Mouse (Mus musculus) right cerebral cortex, adult 18-20 months (tissue): ENCODE data around the gene Pip5k1b.
"Not testable (repeated sequence)": the region's sequence is repeated elsewhere in the genome, so short reads cannot be mapped to it uniquely, and the experiment has no call there.

ENCODE experiments used
- DNase-seq: peaks from one replicate; pipeline ENCODE4 v3.0.0; 2022; ENCODE audit warnings: mixed read lengths

Gene Pip5k1b

DNA sequence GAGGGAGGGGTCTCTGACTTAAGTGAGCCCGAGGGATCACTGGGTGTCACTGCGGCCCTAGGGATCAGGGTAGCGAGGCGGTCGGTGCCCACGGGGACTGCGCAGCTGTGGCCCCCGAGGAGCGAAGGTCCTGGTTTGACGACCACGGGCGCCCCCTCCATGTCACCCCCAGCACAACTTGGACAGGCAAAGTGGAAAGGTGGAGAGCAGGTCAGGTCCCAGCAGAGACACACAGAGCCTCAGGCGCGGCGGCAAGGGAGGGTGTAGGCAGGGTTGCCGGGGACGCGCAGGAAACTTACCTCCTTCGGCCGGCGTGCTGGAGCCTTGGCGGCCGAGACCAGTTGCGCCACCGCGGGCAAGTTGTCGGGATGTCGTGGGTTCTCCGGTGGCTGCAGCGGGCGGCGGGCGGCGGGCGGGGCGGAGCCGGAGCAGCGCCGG, at the start of gene Pip5k1b:
Gene Pip5k1b (minus strand): TSS at position 407 of the 438 bp plus-strand sequence.
- no peak for DNase-seq

DNA sequence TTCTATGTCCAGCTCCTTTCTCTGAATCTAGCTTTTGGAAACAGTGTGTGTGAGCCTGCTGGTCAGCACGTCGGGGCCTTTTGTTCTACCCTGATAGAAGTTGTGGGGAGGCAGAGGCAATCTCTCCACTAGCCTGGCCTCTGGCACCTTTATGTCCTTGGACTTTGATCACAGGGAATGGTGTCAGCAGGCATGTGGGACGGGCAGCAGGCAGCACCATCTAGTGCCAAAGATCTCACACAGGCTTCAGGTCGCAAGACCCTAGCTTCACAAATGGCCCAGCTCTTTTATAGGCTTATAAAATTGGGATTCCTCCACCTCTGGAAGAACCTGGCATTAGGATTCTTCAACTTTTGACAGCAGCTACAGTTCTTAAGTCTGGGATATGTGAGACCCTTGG, 48.4 kb upstream of the Pip5k1b start:
- no peak for DNase-seq

DNA sequence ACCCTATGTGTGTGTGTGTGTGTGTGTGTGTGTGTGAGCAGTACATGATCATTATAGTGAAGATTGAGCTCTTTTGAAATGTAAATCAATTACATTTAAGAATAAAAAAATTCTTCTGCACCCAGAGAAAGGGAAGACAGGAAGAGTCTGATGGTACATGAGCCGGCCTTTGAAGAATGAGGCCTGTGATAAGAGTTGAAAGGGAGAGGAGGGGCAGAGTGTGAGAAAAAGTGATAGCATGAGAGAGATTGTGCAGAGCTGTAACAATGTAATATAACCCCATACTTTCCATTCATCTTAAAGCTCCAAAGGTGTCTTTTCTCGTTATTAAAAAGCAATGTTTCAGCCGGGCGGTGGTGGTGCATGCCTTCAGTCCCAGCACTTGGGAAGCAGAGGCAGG, 47.8 kb upstream of the Pip5k1b start:
- no peak for DNase-seq

DNA sequence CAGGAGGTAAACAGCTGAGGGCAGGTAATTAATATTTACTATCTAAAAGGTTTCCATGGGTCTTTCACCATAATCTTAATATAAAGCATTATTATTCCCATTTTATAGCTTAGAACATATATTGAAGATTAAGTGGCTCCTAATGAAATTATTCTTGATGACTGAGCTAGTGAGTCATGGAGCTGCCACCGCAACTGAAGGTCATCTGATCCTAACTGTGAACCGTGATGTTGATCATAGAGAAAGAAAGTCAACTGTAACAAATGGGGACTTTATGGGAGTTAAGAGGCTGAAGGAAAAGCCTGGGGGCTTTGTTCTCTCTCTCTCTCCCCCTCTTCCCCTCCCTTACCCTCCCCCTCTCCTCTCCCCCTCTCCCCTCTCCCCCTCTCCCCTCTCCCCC, 31.1 kb upstream of the Pip5k1b start:
- DNase-seq = no peak

DNA sequence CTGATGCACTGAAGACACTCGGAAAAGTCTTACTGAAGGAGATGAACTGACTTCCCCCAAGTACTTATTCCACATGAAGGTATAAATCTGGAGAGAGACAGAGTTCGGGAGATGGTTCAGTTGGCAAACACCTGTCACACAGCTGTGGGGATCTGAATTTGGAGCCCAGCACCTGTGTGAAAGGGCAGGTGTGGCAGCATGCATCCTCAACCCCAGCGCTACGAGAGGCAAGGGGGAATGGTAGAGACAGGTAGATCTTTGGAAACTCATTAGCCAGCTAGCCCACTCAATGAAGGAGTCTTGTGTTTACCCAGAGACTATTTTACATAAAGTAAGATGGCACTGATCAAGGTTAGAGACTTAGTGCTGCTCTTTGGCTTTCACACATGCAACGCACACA, 29.5 kb upstream of the Pip5k1b start:
- DNase-seq = no peak

DNA sequence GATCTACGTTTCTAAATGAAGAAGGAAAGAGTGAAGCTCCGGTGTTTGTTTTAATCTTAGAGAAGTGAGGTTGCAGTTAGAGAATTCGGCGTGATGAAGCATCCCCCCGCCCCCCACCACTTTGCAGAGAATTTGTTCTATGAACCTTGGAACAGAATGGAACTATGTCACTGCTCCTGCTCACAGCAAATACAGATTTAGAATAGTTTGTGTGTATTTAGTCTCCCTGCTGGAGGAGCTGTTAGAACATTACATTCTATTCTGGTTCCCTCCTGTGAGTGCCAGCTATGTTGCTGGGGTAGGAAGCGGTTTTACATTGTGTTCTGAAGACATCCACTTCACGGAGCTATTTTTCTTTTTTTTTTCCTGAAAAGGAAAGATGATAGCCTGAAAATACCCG, 28.3 kb upstream of the Pip5k1b start:
- DNase-seq = peak; percentile 42

DNA sequence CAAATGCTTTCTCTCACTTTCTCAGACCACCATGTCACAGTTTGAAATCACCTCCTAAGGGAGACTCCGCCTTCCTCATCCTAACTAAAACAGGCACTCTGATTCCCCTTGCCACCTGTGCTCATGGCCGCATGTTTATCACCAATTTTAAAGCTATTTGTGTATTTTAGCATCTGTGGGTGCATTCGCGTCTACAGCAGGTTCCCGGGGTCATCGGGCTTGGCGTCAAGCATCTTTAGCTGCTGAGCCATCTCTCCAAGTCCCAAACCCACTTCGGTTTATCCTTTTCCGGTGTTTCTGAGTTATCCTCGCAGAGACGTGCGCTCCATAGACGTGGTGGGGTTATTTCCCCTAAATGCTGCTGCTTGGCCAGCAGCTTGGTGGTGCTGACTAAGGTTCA, 20.5 kb upstream of the Pip5k1b start:
- no peak for DNase-seq

DNA sequence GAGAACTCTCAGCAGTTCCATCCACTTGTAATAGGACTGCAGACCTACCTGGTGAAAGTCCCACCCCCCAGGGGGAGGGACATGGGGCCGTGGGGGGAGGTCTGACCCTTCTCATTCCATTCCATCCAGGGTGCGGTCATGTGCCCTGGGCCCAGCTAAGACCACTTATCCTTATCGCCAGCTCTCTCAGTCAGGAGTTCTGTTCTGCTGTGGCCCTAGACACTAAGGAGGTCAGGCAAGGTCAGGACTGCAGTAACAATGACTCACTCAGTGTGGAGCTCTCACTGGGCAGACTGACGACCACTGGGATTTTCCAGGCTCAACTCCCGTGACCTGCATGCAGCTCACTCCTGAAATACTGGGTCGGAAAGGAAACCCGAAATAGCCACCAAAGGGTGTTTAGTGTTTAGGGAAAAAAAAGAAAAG, 16.1 kb upstream of the Pip5k1b start:
- no peak for DNase-seq

DNA sequence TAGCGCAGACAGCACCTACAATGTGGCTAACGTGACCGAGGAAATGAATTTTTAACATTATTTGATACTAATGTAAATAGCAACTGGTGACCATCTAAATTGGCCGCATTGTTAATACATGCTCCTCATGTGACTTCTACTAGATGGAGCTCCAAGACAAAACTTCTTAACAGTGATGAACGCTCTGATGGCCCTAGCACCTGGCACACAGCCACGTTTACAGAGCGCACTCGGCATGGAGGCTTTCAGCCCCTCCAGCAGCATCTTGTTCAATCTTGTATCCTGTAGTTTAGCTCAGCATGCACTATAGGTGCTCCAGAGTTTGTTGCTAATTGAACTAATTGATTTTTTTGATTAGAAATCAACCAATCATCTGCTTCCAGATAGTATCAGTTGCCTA, 15.3 kb upstream of the Pip5k1b start:
- no peak for DNase-seq

DNA sequence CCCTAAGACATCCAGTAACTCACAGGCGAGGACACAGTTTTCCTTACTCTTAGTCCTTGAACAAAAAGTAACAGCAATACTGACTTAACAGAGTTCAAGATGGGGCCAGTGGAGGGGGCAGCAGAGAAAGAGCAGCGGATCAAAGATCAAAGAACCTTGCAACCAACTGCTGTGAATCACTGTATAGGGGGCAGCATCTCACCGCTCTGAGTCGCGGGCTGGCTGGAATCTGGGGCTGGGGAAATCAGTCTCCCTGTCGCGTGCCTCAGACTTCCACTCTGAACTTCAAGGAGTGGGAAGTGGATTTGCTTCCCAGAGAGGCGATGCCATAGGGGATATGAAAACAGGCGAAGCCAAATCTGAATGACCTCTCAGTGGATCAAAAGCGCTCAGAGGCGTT, 1.8 kb upstream of the Pip5k1b start:
- no peak for DNase-seq

DNA sequence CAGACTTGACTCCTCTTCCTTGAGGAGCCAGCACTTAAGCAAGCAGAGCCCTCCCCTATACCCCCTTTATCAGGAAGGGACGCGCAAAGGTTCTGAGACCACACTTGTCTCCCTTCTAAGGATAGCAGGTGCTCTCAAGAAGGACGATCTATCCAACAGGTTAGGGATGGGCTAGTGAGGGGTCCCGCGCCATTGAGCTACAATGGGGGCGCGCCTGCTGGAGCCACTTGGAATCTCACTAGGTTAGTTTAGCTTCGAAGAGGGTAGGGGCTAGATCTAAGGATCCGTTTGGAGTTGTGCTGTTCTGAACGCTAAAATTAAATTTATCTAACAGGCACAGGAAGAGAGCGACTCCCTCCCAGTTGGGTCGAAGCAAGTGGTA, 904 bp upstream of the Pip5k1b start:
- DNase-seq = no peak

DNA sequence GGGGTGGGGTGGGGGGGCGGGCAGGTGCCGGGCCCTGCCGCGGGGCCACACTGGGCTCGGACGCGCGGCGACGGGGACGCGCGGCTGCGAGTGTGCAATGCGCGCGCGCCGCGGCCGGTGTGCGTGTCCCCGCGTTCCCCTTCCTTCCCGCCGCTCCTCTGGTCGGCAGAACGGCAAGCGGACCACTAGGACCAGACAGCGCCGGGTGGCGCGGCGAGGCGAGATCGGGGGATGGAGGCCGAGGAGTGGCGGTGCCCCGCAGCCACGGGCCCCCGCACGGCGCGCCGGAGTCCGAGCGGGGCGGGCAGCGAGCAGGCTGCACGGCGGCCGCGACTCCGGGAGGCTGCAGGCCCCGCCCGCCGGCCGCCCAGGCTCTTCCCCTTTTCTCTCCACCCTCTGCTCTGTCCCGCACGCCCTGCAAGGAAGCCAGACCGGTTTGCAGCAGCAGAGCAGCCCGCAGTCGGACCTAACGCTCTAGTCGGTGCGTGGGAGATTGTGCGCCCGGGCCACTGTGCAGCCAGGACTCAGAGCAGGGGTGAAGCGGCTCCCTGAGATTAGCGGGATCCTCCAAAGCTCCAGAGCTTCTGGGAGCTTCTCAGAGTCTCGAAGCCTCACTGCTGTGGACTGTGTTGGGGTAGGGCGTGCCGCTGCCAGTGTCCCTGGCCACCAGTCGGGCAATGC, 372 bp upstream of the Pip5k1b start:
- peak; percentile 62 for DNase-seq

DNA sequence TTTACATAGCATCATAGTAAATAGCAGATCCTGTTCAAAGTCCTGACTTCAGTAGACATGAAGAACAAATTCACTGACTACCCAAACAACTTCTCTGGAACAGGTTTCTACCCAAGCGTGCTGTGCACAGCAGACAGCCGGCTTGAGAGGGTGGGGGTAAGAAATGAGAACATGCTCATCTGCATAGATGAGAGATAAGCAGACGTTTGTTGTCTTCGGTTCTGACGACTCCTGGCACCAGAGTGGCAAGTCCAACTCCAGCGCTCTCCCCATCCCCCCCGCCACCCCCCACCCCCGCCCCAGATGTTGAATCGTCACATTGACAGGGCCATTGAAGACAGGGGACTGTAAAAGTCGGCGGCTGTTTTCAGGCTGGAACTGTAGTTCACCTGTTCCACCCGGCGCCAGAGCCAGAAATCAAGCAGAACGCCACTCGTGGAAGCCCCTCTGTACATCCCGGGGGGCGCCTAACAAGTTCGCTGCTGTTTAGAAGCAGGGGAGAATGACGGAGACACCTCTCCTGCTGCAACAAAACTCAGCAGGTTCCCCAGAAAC, 684 bp downstream of the Pip5k1b start:
- DNase-seq = no peak

DNA sequence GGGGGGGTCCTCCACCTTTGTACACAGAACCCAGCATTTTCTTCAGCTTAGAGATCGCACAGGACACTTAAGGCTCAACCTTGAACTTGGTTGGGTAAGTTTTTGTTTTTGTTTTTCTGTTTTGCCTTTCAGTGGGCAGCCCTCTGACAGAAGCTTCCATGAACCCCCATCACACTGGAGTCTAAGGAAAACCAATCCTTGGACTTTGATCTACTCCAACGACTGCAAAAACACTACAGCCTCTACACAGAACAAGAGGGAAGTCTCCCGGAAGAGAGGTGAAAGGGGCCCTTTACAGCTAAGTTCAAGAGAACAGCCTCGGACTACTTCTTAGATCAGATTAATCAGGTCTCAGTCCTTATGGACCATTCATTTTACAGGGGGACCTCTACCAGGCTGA, 1.2 kb downstream of the Pip5k1b start:
- no peak for DNase-seq

DNA sequence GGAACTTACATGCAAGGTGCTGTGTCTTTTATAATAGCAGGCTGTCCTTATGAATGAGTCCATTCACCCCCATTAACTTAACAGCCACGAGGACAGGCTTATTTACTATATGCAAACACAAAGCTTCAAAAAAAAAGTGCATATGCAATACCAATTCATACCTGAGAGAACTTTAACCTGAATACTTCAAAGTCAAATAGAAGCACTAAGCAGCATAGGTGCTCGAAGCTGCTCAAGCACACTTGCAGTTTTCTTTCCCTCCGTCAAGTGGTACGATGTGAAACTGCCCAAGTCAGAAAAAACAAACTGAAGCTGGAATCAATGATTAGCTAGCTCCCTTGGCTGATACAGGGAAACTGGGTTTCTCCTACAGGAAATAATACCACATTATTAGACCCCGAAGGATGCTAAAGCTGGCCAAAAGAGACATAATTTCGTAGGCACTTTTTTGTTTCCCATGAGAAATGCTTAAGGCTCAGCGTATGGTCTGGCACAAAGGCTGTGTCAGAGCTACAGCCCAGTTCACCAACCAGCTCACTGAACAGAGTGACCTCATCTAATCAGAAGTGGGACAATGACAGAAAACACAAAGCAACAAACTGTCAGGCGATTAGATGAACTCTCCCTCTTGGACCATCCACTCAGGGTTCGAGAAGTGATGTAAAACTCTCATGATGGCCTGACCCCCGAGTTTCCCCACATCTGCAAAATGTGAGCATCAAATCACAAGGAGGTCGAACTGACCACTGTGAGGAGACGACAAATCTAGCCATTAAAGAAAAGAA, 2.2 kb downstream of the Pip5k1b start:
- DNase-seq = no peak

DNA sequence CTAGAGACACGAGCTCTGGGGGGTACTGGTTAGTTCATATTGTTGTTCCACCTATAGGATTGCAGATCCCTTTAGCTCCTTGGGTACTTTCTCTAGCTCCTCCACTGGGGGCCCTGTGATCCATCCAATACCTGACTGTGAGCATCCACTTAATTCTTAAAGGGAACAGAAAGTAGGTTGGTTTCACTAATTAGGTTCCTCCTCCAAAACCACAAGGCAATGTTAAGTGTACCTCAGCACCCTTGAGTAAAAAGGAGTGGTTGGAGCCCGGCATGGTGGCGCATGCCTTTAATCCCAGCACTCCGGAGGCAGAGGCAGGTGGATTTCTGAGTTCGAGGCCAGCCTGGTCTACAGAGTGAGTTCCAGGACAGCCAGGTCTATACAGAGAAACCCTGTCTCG, 3.0 kb downstream of the Pip5k1b start:
- not testable (repeated sequence) for DNase-seq

DNA sequence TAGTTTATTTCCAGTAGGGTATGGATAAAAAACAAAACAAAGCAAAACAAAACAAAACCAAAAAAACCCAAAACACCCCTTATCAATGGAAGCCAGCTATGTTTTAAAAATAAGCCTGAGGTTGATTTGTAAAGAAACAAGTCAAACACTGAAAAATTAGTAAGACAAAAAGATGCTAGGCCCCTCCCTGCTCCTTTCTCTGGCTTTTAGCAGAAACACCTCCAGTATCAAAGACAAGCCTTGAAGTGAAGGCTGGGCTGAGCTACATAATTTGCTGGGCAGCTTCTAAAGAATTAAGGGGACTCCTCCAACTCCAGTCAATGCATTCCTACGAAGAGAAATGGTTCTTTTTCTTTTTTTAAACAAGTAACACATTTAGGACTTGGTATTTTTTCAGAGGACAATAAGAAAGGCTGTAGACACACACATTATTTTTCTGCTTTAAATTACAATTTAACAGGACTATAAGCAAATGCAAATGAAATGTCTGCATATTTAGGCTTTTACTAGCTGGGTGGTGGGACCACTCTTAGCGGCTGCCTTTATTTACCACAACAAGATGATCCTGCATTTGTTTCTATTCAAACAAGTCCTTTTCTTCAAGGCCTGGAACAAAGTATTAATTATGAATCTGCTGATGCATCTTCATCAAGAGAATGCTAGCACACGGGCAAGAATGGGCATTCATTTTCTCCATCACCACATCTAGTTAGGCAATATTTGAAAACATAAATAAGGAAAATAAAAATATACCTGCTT, 4.3 kb downstream of the Pip5k1b start:
- DNase-seq = no peak

DNA sequence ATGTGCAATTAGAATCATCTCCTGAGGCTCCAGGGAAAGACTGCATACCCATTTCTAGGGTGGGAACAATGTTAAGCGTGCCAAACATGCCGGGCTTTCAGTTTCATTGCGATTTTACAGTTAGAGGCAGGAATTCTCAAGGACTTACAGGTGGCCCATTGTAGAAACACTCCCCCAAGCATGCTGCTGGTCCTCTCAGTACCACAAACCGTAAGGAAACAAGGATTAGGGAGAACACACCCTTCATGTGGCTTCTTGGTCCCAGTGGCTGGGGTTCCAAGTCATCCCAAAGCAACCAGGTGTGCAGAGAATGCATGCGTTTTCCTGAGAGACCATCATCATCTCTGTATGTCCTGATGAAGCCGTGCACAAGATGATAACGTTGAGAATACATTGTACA, 4.9 kb downstream of the Pip5k1b start:
- no peak for DNase-seq

DNA sequence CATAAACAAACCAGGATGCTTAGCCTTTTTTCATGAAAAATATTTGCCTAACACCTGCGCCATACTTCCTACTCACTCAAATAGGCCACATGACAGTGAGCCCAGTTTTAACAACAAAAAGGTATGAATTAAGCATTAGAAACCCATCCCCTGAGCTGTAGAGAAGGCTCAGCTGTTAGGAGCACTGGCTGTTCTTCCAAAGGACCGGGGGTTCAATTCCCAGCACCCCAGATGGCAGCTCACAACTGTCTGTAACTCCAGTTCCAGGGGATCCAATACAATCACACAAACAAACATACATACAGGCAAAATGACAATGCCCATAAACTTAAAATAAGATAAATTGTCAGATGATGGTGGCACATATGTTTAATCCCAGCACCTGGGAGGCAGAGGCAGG, 5.7 kb downstream of the Pip5k1b start:
- DNase-seq = no peak

DNA sequence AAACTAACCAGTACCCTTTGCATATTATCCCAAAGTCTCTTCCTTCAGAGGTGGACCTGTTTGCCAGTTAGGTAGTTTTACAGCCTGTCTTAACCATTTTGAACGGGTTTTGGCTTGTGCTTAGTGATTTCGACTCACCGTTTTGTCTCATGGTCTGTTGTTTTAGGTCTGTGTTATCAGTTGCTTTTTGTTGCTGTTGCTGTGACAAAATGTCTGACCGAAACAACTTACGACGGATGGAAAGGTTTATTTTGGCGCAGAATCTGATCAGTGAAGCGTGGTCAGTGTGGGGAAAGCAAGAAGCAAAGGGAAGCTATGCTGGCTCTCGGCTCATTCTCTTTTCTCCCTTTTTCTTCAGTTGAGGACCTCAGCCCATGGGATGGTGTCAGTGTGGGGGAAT, 7.3 kb downstream of the Pip5k1b start:
- DNase-seq = no peak

DNA sequence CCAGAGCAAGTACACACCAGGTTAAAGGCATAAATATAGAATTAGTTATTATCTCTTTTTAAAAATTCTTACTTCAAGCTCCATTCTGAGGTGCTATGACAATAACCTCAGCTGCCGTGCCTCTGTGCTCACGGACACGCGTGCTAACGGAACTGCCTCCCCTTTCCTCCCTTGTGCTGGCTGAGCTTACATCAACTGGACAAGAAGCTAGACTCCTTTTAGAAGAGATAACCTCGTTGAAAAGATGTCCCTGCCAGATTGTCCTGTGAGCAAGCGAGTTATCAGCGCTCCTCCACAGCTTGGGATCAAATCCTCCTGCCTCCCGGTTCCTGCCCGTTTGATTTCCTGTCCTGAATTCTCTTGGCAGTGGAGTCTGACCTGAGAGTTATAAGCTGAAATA, 9.5 kb downstream of the Pip5k1b start:
- DNase-seq = no peak

DNA sequence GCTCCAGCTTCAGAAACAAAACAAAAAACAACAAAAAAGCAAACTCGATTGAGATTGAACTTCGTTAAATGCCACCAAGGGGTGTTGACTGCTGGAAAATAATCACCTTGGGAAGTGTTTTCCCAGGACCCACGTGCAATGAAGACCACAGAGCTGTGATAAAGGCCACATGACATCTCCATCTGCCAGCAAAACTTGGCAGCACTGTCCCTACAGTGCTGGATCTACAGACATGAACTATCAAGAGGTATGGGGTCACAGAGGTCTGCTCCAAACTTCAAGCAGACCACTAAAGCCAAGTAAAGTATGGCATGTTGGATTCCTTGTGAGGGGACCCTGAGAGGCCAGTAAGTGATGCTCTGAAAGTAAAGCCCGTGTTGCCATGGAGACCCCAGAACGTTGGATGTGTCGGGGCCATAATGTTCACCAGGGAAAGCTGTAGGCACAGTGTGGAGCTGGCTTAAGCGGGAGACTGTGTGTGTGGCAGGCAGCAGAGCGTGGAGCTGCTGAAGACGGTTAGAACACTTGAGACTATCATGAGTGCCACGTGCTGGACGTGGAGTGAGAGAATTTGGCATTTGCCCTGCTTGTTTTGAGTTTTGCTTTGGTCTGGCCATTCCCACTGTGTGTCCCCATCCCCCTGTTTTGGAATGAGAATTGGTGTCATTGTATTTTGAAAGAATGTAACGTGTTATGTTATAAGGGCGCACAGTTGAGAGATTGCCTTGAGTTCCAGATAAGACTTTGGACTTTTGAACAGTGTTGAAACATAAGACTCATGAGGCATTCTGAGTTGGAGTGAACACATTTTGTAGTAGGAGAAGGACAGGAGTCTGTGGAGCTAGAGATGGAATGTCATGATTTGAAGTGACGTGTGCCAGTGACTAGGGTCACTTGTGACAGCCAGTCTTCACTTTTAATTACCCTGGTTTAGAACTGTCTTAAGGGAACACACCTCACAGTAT, 12.0 kb downstream of the Pip5k1b start:
- no peak for DNase-seq
